Mouse (Mus musculus) heart, postnatal 0 days (tissue): Measurements from ENCODE around the gene Efl1. TPM values are rescaled to one million over a fixed set of nuclear protein-coding genes. Genes with fewer than 3 reads are reported as not detected.

Experiments
- ATAC-seq: fragments of 200-750 bp; cut with Nextera tagmentation; 2 replicates; pipeline ENCODE4 v1.8.0; 2017; ENCODE audit warnings: low read depth, moderate number of reproducible peaks, moderate library complexity; ENCODE audit not compliant: insufficient read depth
- DNase-seq: peaks from one replicate; pipeline ENCODE4 v3.0.0-alpha.2; 2016; ENCODE audit warnings: low spot score
- H3K27ac ChIP-seq: fragments of 300-500 bp; sonication (generic); 2 replicates; pipeline ENCODE4 v1.5.1; 2014; ENCODE audit warnings: low read depth, mild to moderate bottlenecking
- H3K27me3 ChIP-seq: fragments of 300-500 bp; sonication (generic); 2 replicates; pipeline ENCODE4 v1.6.1; 2014; ENCODE audit warnings: low read length, mixed read lengths; ENCODE audit not compliant: control insufficient read depth, insufficient read depth
- H3K36me3 ChIP-seq: fragments of 300-500 bp; sonication (generic); replicated peaks from 2 replicates; pipeline ENCODE4 v1.6.1; 2014; ENCODE audit warnings: low read length, mixed read lengths; ENCODE audit not compliant: control insufficient read depth, insufficient read depth
- H3K4me1 ChIP-seq: fragments of 300-500 bp; sonication (generic); 2 replicates; pipeline ENCODE4 v1.6.1; 2014; ENCODE audit warnings: antibody characterized with exemption; ENCODE audit not compliant: control insufficient read depth, insufficient read depth
- H3K4me2 ChIP-seq: fragments of 300-500 bp; sonication (generic); 2 replicates; pipeline ENCODE4 v1.6.1; 2014; ENCODE audit warnings: low read depth, mild to moderate bottlenecking, low read length, moderate library complexity
- H3K4me3 ChIP-seq: fragments of 300-500 bp; sonication (generic); 2 replicates; pipeline ENCODE4 v1.5.1; 2014; ENCODE audit warnings: low read depth, low read length
- H3K9ac ChIP-seq: fragments of 300-500 bp; sonication (generic); replicated peaks from 2 replicates; pipeline ENCODE4 v1.6.1; 2014; ENCODE audit warnings: low read depth, low read length, mixed read lengths
- H3K9me3 ChIP-seq: fragments of 300-500 bp; sonication (generic); replicated peaks from 2 replicates; pipeline ENCODE4 v1.6.1; 2016; ENCODE audit warnings: low read length; ENCODE audit not compliant: control insufficient read depth
- CTCF ChIP-seq: IDR thresholded peaks from 2 replicates; pipeline ENCODE4 v1.5.1; 2016; ENCODE audit warnings: antibody characterized with exemption, control low read depth, low read depth
- EP300 ChIP-seq: IDR thresholded peaks from 2 replicates; pipeline ENCODE4 v1.6.1; 2016; ENCODE audit warnings: antibody characterized with exemption, low read depth
- WGBS: fragments of 180-500 bp; shearing (Covaris S2); extraction: QIAGEN DNeasy Blood & Tissue Kit; methylation state at CpG from one replicate; pipeline ENCODE4 v1.1.7; 2014; 5-methylcytosine and 5-hydroxymethylcytosine counted together
- polyA plus RNA-seq: library from polyadenylated mRNA; unstranded; fragments of >200 nt; fragmentation: Nextera tagmentation; extraction: Ambion mirVana; gene quantifications from 2 replicates; pipeline ENCODE4 v1.2.1, GENCODE M21; 2015
- total RNA-seq: library from RNA; depleted of rRNA; stranded (reverse); fragments of >200 nt; gene quantifications from 2 replicates; pipeline ENCODE4 v1.2.3, GENCODE M21; 2014; ENCODE audit warnings: low replicate concordance

Efl1 gene
- total and polyA plus RNA-seq, 2 experiments from 2014 or later = 12.2 to 18.2 TPM

- H3K4me3 ChIP-seq = no peak overlapping the region
- H3K4me1 ChIP-seq = no peaks in the 10 kb centered on the region
- H3K4me2 ChIP-seq = no peak overlapping the region
- 63% methylated on average over 5 of the region's 5 CpGs for WGBS
- H3K27me3 ChIP-seq = no peaks in the 10 kb centered on the region
- TF ChIP-seq EP300 (no peak), CTCF (no peak)
- H3K36me3 ChIP-seq = no peaks in the 10 kb centered on the region
- no peaks in the 10 kb centered on the region for H3K9me3 ChIP-seq
- no peak for ATAC-seq
- H3K9ac ChIP-seq = no peak overlapping the region
- no peak overlapping the region for H3K27ac ChIP-seq
- DNase-seq = no peak
Observed at GRCm38 (mm10) chr7:82809126-82809525, 160.7 kb downstream of the Efl1 start.

- no peak overlapping the region for H3K4me2 ChIP-seq
- TF ChIP-seq EP300 (no peak), CTCF (no peak)
- H3K27me3 ChIP-seq = no peaks in the 10 kb centered on the region
- no peaks in the 10 kb centered on the region for H3K9me3 ChIP-seq
- no peak overlapping the region for H3K4me3 ChIP-seq
- H3K36me3 ChIP-seq = no peaks in the 10 kb centered on the region
- H3K9ac ChIP-seq = no peak overlapping the region
- WGBS = 62% methylated on average over 5 of the region's 5 CpGs
- no peaks in the 10 kb centered on the region for H3K4me1 ChIP-seq
- no peak for DNase-seq
- no peak for ATAC-seq
- no peak overlapping the region for H3K27ac ChIP-seq
Observed at GRCm38 (mm10) chr7:82810799-82811139, 162.4 kb downstream of the Efl1 start.

- Histone ChIP-seq H3K4me2 (no peak overlapping the region; the same call in 1 of the 2 replicates), H3K4me1 (no peaks in the 10 kb centered on the region), H3K4me3 (no peak overlapping the region), H3K9ac (no peak overlapping the region), H3K27me3 (no peaks in the 10 kb centered on the region), H3K27ac (no peak overlapping the region), H3K9me3 (no peaks in the 10 kb centered on the region), H3K36me3 (no peaks in the 10 kb centered on the region)
- TF ChIP-seq EP300 (no peak), CTCF (no peak)
- WGBS = 40% methylated on average over 19 of the region's 19 CpGs
- ATAC-seq = no peak
- DNase-seq = no peak
Observed at GRCm38 (mm10) chr7:82811140-82811851, 162.9 kb downstream of the Efl1 start.

GRCm38 (mm10) chr7:82812186-82813155 is 164.1 kb downstream of the Efl1 start:
- Histone ChIP-seq H3K9ac (no peak overlapping the region), H3K4me3 (no peak overlapping the region), H3K9me3 (no peaks in the 10 kb centered on the region), H3K4me1 (no peaks in the 10 kb centered on the region), H3K36me3 (no peaks in the 10 kb centered on the region), H3K4me2 (no peak overlapping the region), H3K27ac (no peak overlapping the region), H3K27me3 (no peaks in the 10 kb centered on the region)
- ATAC-seq = no peak
- TF ChIP-seq EP300 (no peak), CTCF (no peak)
- DNase-seq = no peak
- 85% methylated on average over 19 of the region's 19 CpGs for WGBS

GRCm38 (mm10) chr7:82819541-82819940 is 171.1 kb downstream of the Efl1 start:
- H3K36me3 ChIP-seq = no peaks in the 10 kb centered on the region
- no peak overlapping the region for H3K27ac ChIP-seq
- TF ChIP-seq EP300 (no peak), CTCF (no peak)
- DNase-seq (no peak), ATAC-seq (no peak)
- H3K4me1 ChIP-seq = no peaks in the 10 kb centered on the region
- no peak overlapping the region for H3K9ac ChIP-seq
- H3K9me3 ChIP-seq = no peaks in the 10 kb centered on the region
- no peaks in the 10 kb centered on the region for H3K27me3 ChIP-seq
- H3K4me2 ChIP-seq = no peak overlapping the region
- WGBS = 86% methylated on average over 7 of the region's 7 CpGs
- no peak overlapping the region for H3K4me3 ChIP-seq
